Mouse (Mus musculus) midbrain, embryonic 12.5 days (tissue): ENCODE results near the gene Psmb1. TPM values are rescaled to one million over a fixed set of nuclear protein-coding genes. Genes with fewer than 3 reads are reported as not detected.

Source experiments
- ATAC-seq: fragments of 200-750 bp; cut with Nextera tagmentation; 2 replicates; pipeline ENCODE4 v1.8.0; 2017; ENCODE audit warnings: low read depth, moderate TSS enrichment, moderate library complexity; ENCODE audit not compliant: low FRiP score
- H3K27ac ChIP-seq: fragments of 300-500 bp; sonication (generic); replicated peaks from 2 replicates; pipeline ENCODE4 v1.5.1; 2016; ENCODE audit warnings: mild to moderate bottlenecking
- H3K27me3 ChIP-seq: fragments of 300-500 bp; sonication (generic); 2 replicates; pipeline ENCODE4 v1.6.1; 2016; ENCODE audit warnings: mild to moderate bottlenecking
- H3K36me3 ChIP-seq: fragments of 300-500 bp; sonication (generic); 2 replicates; pipeline ENCODE4 v1.6.1; 2016
- H3K4me1 ChIP-seq: fragments of 300-500 bp; sonication (generic); 2 replicates; pipeline ENCODE4 v1.6.1; 2016
- H3K4me2 ChIP-seq: fragments of 300-500 bp; sonication (generic); replicated peaks from 2 replicates; pipeline ENCODE4 v1.6.1; 2016; ENCODE audit warnings: mild to moderate bottlenecking, moderate library complexity
- H3K4me3 ChIP-seq: fragments of 300-500 bp; sonication (generic); 2 replicates; pipeline ENCODE4 v1.5.1; 2016; ENCODE audit warnings: mild to moderate bottlenecking
- H3K9ac ChIP-seq: fragments of 300-500 bp; sonication (generic); replicated peaks from 2 replicates; pipeline ENCODE4 v1.6.1; 2016; ENCODE audit warnings: mild to moderate bottlenecking, moderate library complexity
- H3K9me3 ChIP-seq: fragments of 300-500 bp; sonication (generic); 2 replicates; pipeline ENCODE4 v1.6.1; 2016; ENCODE audit warnings: mild to moderate bottlenecking
- WGBS: fragments of 180-500 bp; shearing (Covaris S2); methylation state at CpG from one replicate; pipeline ENCODE4 v1.1.7; 2016; 5-methylcytosine and 5-hydroxymethylcytosine counted together
- polyA plus RNA-seq: library from polyadenylated mRNA; unstranded; fragments of >200 nt; fragmentation: Nextera tagmentation; extraction: Ambion mirVana; gene quantifications from 2 replicates; pipeline ENCODE4 v1.2.1, GENCODE M21; 2016

Psmb1 gene
- polyA plus RNA-seq, 1 experiment from 2014 or later = 244 TPM

GRCm38 (mm10) chr17:15429451-15429850 lies 70.1 kb downstream of the Psmb1 start:
- H3K36me3 ChIP-seq = peaks cover 74% of the 10 kb centered on the region
- WGBS = 87% methylated on average over 6 of the region's 6 CpGs
- no peaks in the 10 kb centered on the region for H3K9me3 ChIP-seq
- no peak overlapping the region for H3K9ac ChIP-seq
- H3K4me1 ChIP-seq = no peaks in the 10 kb centered on the region
- H3K27ac ChIP-seq = no peak overlapping the region
- no peaks in the 10 kb centered on the region for H3K27me3 ChIP-seq
- ATAC-seq = no peak
- no peak overlapping the region for H3K4me2 ChIP-seq
- no peak overlapping the region for H3K4me3 ChIP-seq

- H3K36me3 ChIP-seq = peaks cover 85% of the 10 kb centered on the region
Observed at GRCm38 (mm10) chr17:15425931-15426330, 73.6 kb downstream of the Psmb1 start.

More at GRCm38 (mm10) chr17:15425931-15426330, 73.6 kb downstream of the Psmb1 start:
- ATAC-seq = no peak
- Histone ChIP-seq H3K4me2 (no peak overlapping the region), H3K4me3 (no peak overlapping the region), H3K9ac (no peak overlapping the region), H3K9me3 (no peaks in the 10 kb centered on the region), H3K4me1 (no peaks in the 10 kb centered on the region), H3K27ac (no peak overlapping the region), H3K27me3 (no peaks in the 10 kb centered on the region)
- 91% methylated on average over 3 of the region's 3 CpGs for WGBS

Other genes with a start within 250 kb of the Psmb1 start
- gene Dll1, start 122.9 kb downstream of the Psmb1 start, polyA plus RNA-seq = 83.5 and 84.4 TPM in 2 replicates
- gene Fam120b, start 103.5 kb downstream of the Psmb1 start, polyA plus RNA-seq = 40.4 and 44.3 TPM in 2 replicates
- 64.6 and 66.4 TPM in 2 replicates for gene Tbp, start 137 bp upstream of the Psmb1 start, polyA plus RNA-seq
- gene Pdcd2, start 27.6 kb upstream of the Psmb1 start, polyA plus RNA-seq = 61.5 and 61.7 TPM in 2 replicates
- gene Prdm9, start 64.6 kb upstream of the Psmb1 start, polyA plus RNA-seq = 3.8 and 4.2 TPM in 2 replicates
- gene Chd1, start 205.2 kb upstream of the Psmb1 start, polyA plus RNA-seq = 45.8 and 49.5 TPM in 2 replicates